Mouse (Mus musculus) adrenal gland, postnatal 10 days (tissue): ENCODE measurements around the gene Ptprj. TPM values are rescaled to one million over a fixed set of nuclear protein-coding genes. Genes with fewer than 3 reads are reported as not detected.
"Not testable (repeated sequence)": the region's sequence is repeated elsewhere in the genome, so short reads cannot be mapped to it uniquely, and the experiment has no call there.

Source experiments
- DNase-seq: peaks from one replicate; pipeline ENCODE4 v3.0.0; 2021; ENCODE audit warnings: mixed read lengths
- total RNA-seq, 2 experiments: library from RNA; stranded (reverse); gene quantifications; 2 replicates each; pipeline ENCODE4 v1.2.3; 2021

The Ptprj gene
- total RNA-seq, 2 experiments from 2014 or later = 20.9 to 23.2 TPM

- DNase-seq = not testable (repeated sequence)
These were observed 181.8 kb downstream of the Ptprj start, which contains the start of gene Olfr1274-ps for GRCm38 (mm10) chr2:90398633-90399107. Gene Olfr1274-ps (plus strand): TSS chr2:90398683.

Other genes starting within 250 kb of the Ptprj start
- not detected for gene Olfr1274-ps, start 182.0 kb downstream of the Ptprj start, total RNA-seq
- 10 to 100 TPM; 17.7 to 25.7 TPM for gene Nup160, start 96.6 kb upstream of the Ptprj start, total RNA-seq
- 10 to 100 TPM; 42.4 to 75.4 TPM for gene Fnbp4, start 164.7 kb upstream of the Ptprj start, total RNA-seq
- 1 to 10 TPM in 1 of 2 experiments, under 1 TPM in 1; 0.72 to 1.4 TPM for gene Agbl2, start 202.1 kb upstream of the Ptprj start, total RNA-seq